Mouse (Mus musculus) hindbrain, embryonic 10.5 days (tissue): ENCODE results near the gene Emp3. TPM values are rescaled to one million over a fixed set of nuclear protein-coding genes. Genes with fewer than 3 reads are reported as not detected.
"Not testable (repeated sequence)": the region's sequence is repeated elsewhere in the genome, so short reads cannot be mapped to it uniquely, and the experiment has no call there.

Source experiments
- DNase-seq: peaks from one replicate; pipeline ENCODE4 v3.0.0-alpha.2; 2017; ENCODE audit warnings: low spot score
- H3K27ac ChIP-seq: fragments of 300-500 bp; sonication (generic); 2 replicates; pipeline ENCODE4 v1.5.1; 2016; ENCODE audit warnings: mild to moderate bottlenecking, moderate library complexity
- H3K27me3 ChIP-seq: fragments of 300-500 bp; sonication (generic); 2 replicates; pipeline ENCODE4 v1.6.1; 2016; ENCODE audit warnings: mild to moderate bottlenecking; ENCODE audit not compliant: poor library complexity, insufficient read depth, severe bottlenecking
- H3K36me3 ChIP-seq: fragments of 300-500 bp; sonication (generic); 2 replicates; pipeline ENCODE4 v1.6.1; 2016; ENCODE audit warnings: mild to moderate bottlenecking, moderate library complexity
- H3K4me1 ChIP-seq: fragments of 300-500 bp; sonication (generic); replicated peaks from 2 replicates; pipeline ENCODE4 v1.6.1; 2016; ENCODE audit warnings: mild to moderate bottlenecking
- H3K4me3 ChIP-seq: fragments of 300-500 bp; sonication (generic); 2 replicates; pipeline ENCODE4 v1.5.1; 2016; ENCODE audit warnings: mild to moderate bottlenecking, moderate library complexity
- H3K9me3 ChIP-seq: fragments of 300-500 bp; sonication (generic); 2 replicates; pipeline ENCODE4 v1.6.1; 2016; ENCODE audit warnings: mild to moderate bottlenecking, moderate library complexity
- WGBS: fragments of 180-500 bp; shearing (Covaris S2); methylation state at CpG from one replicate; pipeline ENCODE4 v1.1.7; 2016; 5-methylcytosine and 5-hydroxymethylcytosine counted together
- polyA plus RNA-seq: library from polyadenylated mRNA; unstranded; fragments of >200 nt; fragmentation: Nextera tagmentation; extraction: Ambion mirVana; gene quantifications from 2 replicates; pipeline ENCODE4 v1.2.1, GENCODE M21; 2016

Gene Emp3
- polyA plus RNA-seq = 16.7 and 29.7 TPM in 2 replicates

- Histone ChIP-seq H3K4me3 (peak within 1 kb of the TSS; percentile 22; the same call in 1 of the 2 replicates), H3K36me3 (no peaks in the 10 kb centered on the region), H3K27ac (peak within 1 kb of the TSS; percentile 89), H3K27me3 (peaks cover 19% of the 10 kb centered on the region), H3K4me1 (peaks cover 69% of the 10 kb centered on the region), H3K9me3 (peaks cover 2% of the 10 kb centered on the region; the same call in 1 of the 2 replicates)
- no peak for DNase-seq
- WGBS = 58% methylated on average over 9 of the region's 9 CpGs
Observed at GRCm38 (mm10) chr7:45921242-45921621, at the start of gene Emp3. Emp3 (minus strand) TSS chr7:45921404.

- 71% methylated on average over 4 of the region's 4 CpGs for WGBS
- Histone ChIP-seq H3K9me3 (no peaks in the 10 kb centered on the region), H3K36me3 (no peaks in the 10 kb centered on the region), H3K4me3 (no peak overlapping the region), H3K27ac (no peak overlapping the region), H3K27me3 (no peaks in the 10 kb centered on the region), H3K4me1 (no peaks in the 10 kb centered on the region)
- DNase-seq = no peak
Observed at GRCm38 (mm10) chr7:45956611-45957010, 35.4 kb upstream of the Emp3 start.

- 81% methylated on average over 4 of the region's 4 CpGs for WGBS
- Histone ChIP-seq H3K27me3 (no peaks in the 10 kb centered on the region), H3K27ac (no peak overlapping the region), H3K4me1 (no peaks in the 10 kb centered on the region), H3K36me3 (no peaks in the 10 kb centered on the region), H3K4me3 (no peak overlapping the region), H3K9me3 (no peaks in the 10 kb centered on the region)
- no peak for DNase-seq
Observed at GRCm38 (mm10) chr7:45949061-45949460, 27.9 kb upstream of the Emp3 start.

GRCm38 (mm10) chr7:45943280-45943679 lies 22.1 kb upstream of the Emp3 start:
- not testable (repeated sequence) for H3K27me3 ChIP-seq, H3K4me1 ChIP-seq, DNase-seq, H3K9me3 ChIP-seq, H3K36me3 ChIP-seq, H3K27ac ChIP-seq, H3K4me3 ChIP-seq
- 81% methylated on average over 1 of the region's 1 CpGs for WGBS

- H3K27ac ChIP-seq = no peak overlapping the region
- no peaks in the 10 kb centered on the region for H3K36me3 ChIP-seq
- no peaks in the 10 kb centered on the region for H3K27me3 ChIP-seq
- WGBS = 82% methylated on average over 9 of the region's 9 CpGs
- no peaks in the 10 kb centered on the region for H3K9me3 ChIP-seq
- no peaks in the 10 kb centered on the region for H3K4me1 ChIP-seq
- DNase-seq = no peak
- no peak overlapping the region for H3K4me3 ChIP-seq
Observed at GRCm38 (mm10) chr7:45941986-45942385, 20.8 kb upstream of the Emp3 start.

- no peaks in the 10 kb centered on the region for H3K27me3 ChIP-seq
- no peaks in the 10 kb centered on the region for H3K36me3 ChIP-seq
- H3K27ac ChIP-seq = no peak overlapping the region
- no peak for DNase-seq
- 47% methylated on average over 2 of the region's 2 CpGs for whole genome bisulfite sequencing
- no peak overlapping the region for H3K4me3 ChIP-seq
- no peaks in the 10 kb centered on the region for H3K9me3 ChIP-seq
- H3K4me1 ChIP-seq = no peaks in the 10 kb centered on the region
Observed at GRCm38 (mm10) chr7:45939836-45940235, 18.6 kb upstream of the Emp3 start.

- WGBS = 44% methylated on average over 7 of the region's 7 CpGs
- Histone ChIP-seq H3K4me3 (no peak overlapping the region), H3K4me1 (no peaks in the 10 kb centered on the region), H3K27me3 (no peaks in the 10 kb centered on the region), H3K27ac (no peak overlapping the region), H3K9me3 (peaks cover 9% of the 10 kb centered on the region; the same call in 1 of the 2 replicates), H3K36me3 (0 out of 2 replicates have a peak, but pooled peaks cover 5% of the 10 kb centered on the region)
- peak; percentile 65 for DNase-seq
Observed at GRCm38 (mm10) chr7:45935114-45935513, 13.9 kb upstream of the Emp3 start.

- H3K36me3 ChIP-seq, H3K27ac ChIP-seq, DNase-seq, H3K4me1 ChIP-seq, H3K4me3 ChIP-seq, H3K9me3 ChIP-seq, H3K27me3 ChIP-seq: not testable (repeated sequence)
- WGBS = 94% methylated on average over 12 of the region's 12 CpGs
Observed at GRCm38 (mm10) chr7:45933766-45934165, 12.6 kb upstream of the Emp3 start.

GRCm38 (mm10) chr7:45929688-45930087 lies 8.5 kb upstream of the Emp3 start:
- no peak for DNase-seq
- 80% methylated on average over 1 of the region's 1 CpGs for WGBS
- H3K9me3 ChIP-seq = peaks cover 11% of the 10 kb centered on the region; the same call in 1 of the 2 replicates
- H3K27ac ChIP-seq = no peak overlapping the region
- H3K36me3 ChIP-seq = 0 out of 2 replicates have a peak, but pooled peaks cover 5% of the 10 kb centered on the region
- no peak overlapping the region for H3K4me3 ChIP-seq
- H3K4me1 ChIP-seq = peaks cover 7% of the 10 kb centered on the region
- H3K27me3 ChIP-seq = peaks cover 27% of the 10 kb centered on the region

GRCm38 (mm10) chr7:45928626-45929295 lies 7.6 kb upstream of the Emp3 start:
- H3K27ac ChIP-seq = no peak overlapping the region
- H3K4me1 ChIP-seq = peaks cover 16% of the 10 kb centered on the region
- WGBS = 11% methylated on average over 20 of the region's 23 CpGs
- peaks cover 11% of the 10 kb centered on the region; the same call in 1 of the 2 replicates for H3K9me3 ChIP-seq
- 0 out of 2 replicates have a peak, but pooled peaks cover 5% of the 10 kb centered on the region for H3K36me3 ChIP-seq
- peaks cover 27% of the 10 kb centered on the region for H3K27me3 ChIP-seq
- H3K4me3 ChIP-seq = peak overlapping the region; percentile 20; the same call in 1 of the 2 replicates
- no peak for DNase-seq

GRCm38 (mm10) chr7:45924429-45924816 lies 3.2 kb upstream of the Emp3 start:
- DNase-seq = peak; percentile 38
- Histone ChIP-seq H3K27ac (peak overlapping the region; percentile 89), H3K4me1 (peaks cover 51% of the 10 kb centered on the region), H3K27me3 (peaks cover 39% of the 10 kb centered on the region), H3K9me3 (peaks cover 2% of the 10 kb centered on the region; the same call in 1 of the 2 replicates), H3K36me3 (no peaks in the 10 kb centered on the region), H3K4me3 (peak overlapping the region; percentile 56)
- 10% methylated on average over 14 of the region's 14 CpGs for WGBS

- whole genome bisulfite sequencing = 4% methylated on average over 24 of the region's 24 CpGs
- H3K4me3 ChIP-seq = peak within 1 kb of the TSS; percentile 56
- H3K27me3 ChIP-seq = peaks cover 39% of the 10 kb centered on the region
- H3K4me1 ChIP-seq = peaks cover 53% of the 10 kb centered on the region
- peak within 1 kb of the TSS; percentile 89 for H3K27ac ChIP-seq
- no peaks in the 10 kb centered on the region for H3K36me3 ChIP-seq
- peak; percentile 71 for DNase-seq
- peaks cover 2% of the 10 kb centered on the region; the same call in 1 of the 2 replicates for H3K9me3 ChIP-seq
Observed at GRCm38 (mm10) chr7:45923762-45924428, 2.7 kb upstream of the Emp3 start, which contains the start of gene Ccdc114. Ccdc114 (plus strand) TSS chr7:45924072.
